Mouse (Mus musculus) stomach, embryonic 16.5 days (tissue): ENCODE measurements around the gene Ncor1. TPM values are rescaled to one million over a fixed set of nuclear protein-coding genes. Genes with fewer than 3 reads are reported as not detected.
"Not testable (repeated sequence)": the region's sequence is repeated elsewhere in the genome, so short reads cannot be mapped to it uniquely, and the experiment has no call there.

Experiments
- ATAC-seq: fragments of 200-750 bp; cut with Nextera tagmentation; 2 replicates; pipeline ENCODE4 v1.8.0; 2017; ENCODE audit warnings: moderate number of reproducible peaks, moderate TSS enrichment; ENCODE audit not compliant: insufficient read depth, low FRiP score
- H3K27ac ChIP-seq: fragments of 300-500 bp; sonication (generic); 2 replicates; pipeline ENCODE4 v1.5.1; 2014; ENCODE audit warnings: low read length
- H3K27me3 ChIP-seq: fragments of 300-500 bp; sonication (generic); 2 replicates; pipeline ENCODE4 v1.6.1; 2014; ENCODE audit warnings: low read length, control low read depth, mixed read lengths; ENCODE audit not compliant: control insufficient read depth, insufficient read depth
- H3K36me3 ChIP-seq: fragments of 300-500 bp; sonication (generic); 2 replicates; pipeline ENCODE4 v1.6.1; 2014; ENCODE audit warnings: low read length; ENCODE audit not compliant: control insufficient read depth, insufficient read depth
- H3K4me1 ChIP-seq: fragments of 300-500 bp; sonication (generic); 2 replicates; pipeline ENCODE4 v1.6.1; 2014; ENCODE audit warnings: low read length, control low read depth, mixed read lengths; ENCODE audit not compliant: control insufficient read depth, insufficient read depth
- H3K4me2 ChIP-seq: fragments of 300-500 bp; sonication (generic); 2 replicates; pipeline ENCODE4 v1.6.1; 2014; ENCODE audit warnings: low read depth, low read length, mixed read lengths
- H3K4me3 ChIP-seq: fragments of 300-500 bp; sonication (generic); replicated peaks from 2 replicates; pipeline ENCODE4 v1.5.1; 2014; ENCODE audit warnings: mild to moderate bottlenecking, low read length
- H3K9ac ChIP-seq: fragments of 300-500 bp; sonication (generic); 2 replicates; pipeline ENCODE4 v1.6.1; 2014; ENCODE audit warnings: low read length
- H3K9me3 ChIP-seq: fragments of 300-500 bp; sonication (generic); replicated peaks from 2 replicates; pipeline ENCODE4 v1.6.1; 2016; ENCODE audit warnings: low read length, control low read depth; ENCODE audit not compliant: control insufficient read depth
- WGBS: fragments of 180-500 bp; shearing (Covaris S2); extraction: QIAGEN DNeasy Blood & Tissue Kit; methylation state at CpG from one replicate; pipeline ENCODE4 v1.1.7; 2014; 5-methylcytosine and 5-hydroxymethylcytosine counted together
- polyA plus RNA-seq: library from polyadenylated mRNA; unstranded; fragments of >200 nt; fragmentation: Nextera tagmentation; extraction: Ambion mirVana; gene quantifications from 2 replicates; pipeline ENCODE4 v1.2.1, GENCODE M21; 2015

Gene Ncor1
- polyA plus RNA-seq, 1 experiment from 2014 or later, result 52.7 TPM

DNA sequence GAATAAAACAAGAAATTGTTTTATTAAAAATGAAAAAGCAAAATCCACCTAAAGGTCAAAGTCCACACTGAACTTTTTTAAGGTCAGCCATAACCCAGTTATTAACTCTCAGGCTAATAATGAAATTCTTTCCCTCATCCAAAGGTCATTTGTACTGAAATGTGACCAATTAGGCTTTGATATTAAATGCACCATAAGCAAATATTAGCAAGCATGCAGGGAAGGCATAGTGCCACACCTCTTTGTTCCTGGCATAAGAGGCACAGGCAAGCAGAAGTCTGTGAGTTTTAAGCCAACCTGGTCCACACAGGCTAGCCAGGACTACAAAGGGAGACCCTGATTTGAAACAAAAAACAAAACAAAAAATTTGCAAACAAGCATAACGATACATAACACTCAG lies 48.7 kb downstream of the Ncor1 start:
- Histone ChIP-seq H3K9me3 (no peaks in the 10 kb centered on the region), H3K4me2 (no peak overlapping the region), H3K36me3 (peaks cover under 1% of the 10 kb centered on the region; the same call in 1 of the 2 replicates), H3K4me3 (no peak overlapping the region), H3K27ac (no peak overlapping the region), H3K4me1 (no peaks in the 10 kb centered on the region), H3K9ac (no peak overlapping the region), H3K27me3 (no peaks in the 10 kb centered on the region)
- WGBS, result 96% methylated on average over 1 of the region's 1 CpGs
- no peak for ATAC-seq

DNA sequence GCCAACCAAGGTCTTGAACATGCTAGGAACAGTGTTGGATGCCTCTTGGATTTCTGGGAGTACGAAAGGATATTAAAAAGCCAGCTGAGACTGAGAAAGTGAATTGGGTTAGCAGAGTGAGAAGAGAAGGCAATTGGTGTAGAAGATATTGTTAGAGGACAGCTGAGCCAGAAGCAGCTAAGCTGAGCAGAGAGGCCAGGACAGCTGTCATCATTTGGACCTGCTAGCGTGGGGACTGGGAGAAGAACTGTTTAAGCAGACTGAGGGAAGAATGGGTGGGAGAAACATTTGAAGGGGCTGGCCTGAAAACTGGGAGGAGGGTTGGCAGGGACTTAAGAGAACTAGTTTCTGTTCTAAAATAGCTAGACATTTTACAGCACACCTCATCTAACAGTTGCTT lies 49.5 kb downstream of the Ncor1 start:
- 92% methylated on average over 2 of the region's 2 CpGs for WGBS
- Histone ChIP-seq H3K9ac (no peak overlapping the region), H3K4me1 (no peaks in the 10 kb centered on the region), H3K4me3 (no peak overlapping the region), H3K36me3 (no peaks in the 10 kb centered on the region), H3K9me3 (no peaks in the 10 kb centered on the region), H3K4me2 (no peak overlapping the region), H3K27me3 (no peaks in the 10 kb centered on the region), H3K27ac (no peak overlapping the region)
- ATAC-seq, result no peak

- 81% methylated on average over 2 of the region's 2 CpGs for whole genome bisulfite sequencing
- no peak for ATAC-seq
These were observed 61.9 kb downstream of the Ncor1 start for GRCm38 (mm10) chr11:62396405-62396804.

DNA sequence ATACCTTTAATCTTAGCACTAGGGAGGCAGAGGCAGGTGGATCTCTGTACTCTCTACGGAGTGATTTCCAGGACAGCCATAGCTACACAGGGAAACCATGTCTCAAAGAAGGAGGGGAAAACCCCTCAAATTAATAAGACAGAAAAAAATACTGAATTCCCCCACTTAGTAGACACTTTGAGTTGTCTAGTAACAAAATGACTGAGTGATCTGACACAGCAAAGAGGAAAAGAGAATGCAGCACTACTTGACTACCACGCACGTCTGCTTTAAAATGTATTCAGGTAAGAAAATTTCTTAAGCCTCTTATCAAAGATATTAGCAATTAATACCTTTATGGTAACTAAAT lies 70.0 kb downstream of the Ncor1 start:
- H3K27ac ChIP-seq, result no peak overlapping the region
- H3K4me1 ChIP-seq, result no peaks in the 10 kb centered on the region
- H3K9me3 ChIP-seq, result no peaks in the 10 kb centered on the region
- H3K36me3 ChIP-seq, result peaks cover 16% of the 10 kb centered on the region; the same call in 1 of the 2 replicates
- no peak overlapping the region for H3K4me2 ChIP-seq
- H3K9ac ChIP-seq, result no peak overlapping the region
- 94% methylated on average over 3 of the region's 3 CpGs for WGBS
- ATAC-seq, result no peak
- H3K27me3 ChIP-seq, result no peaks in the 10 kb centered on the region
- H3K4me3 ChIP-seq, result no peak overlapping the region

More at GRCm38 (mm10) chr11:62396405-62396804, 61.9 kb downstream of the Ncor1 start:
- no peak overlapping the region for H3K9ac ChIP-seq
- no peaks in the 10 kb centered on the region for H3K4me1 ChIP-seq
- H3K9me3 ChIP-seq, result no peaks in the 10 kb centered on the region
- H3K36me3 ChIP-seq, result peaks cover 16% of the 10 kb centered on the region; the same call in 1 of the 2 replicates
- H3K27ac ChIP-seq, result no peak overlapping the region
- H3K27me3 ChIP-seq, result no peaks in the 10 kb centered on the region
- H3K4me3 ChIP-seq, result no peak overlapping the region
- no peak overlapping the region for H3K4me2 ChIP-seq

- Histone ChIP-seq H3K4me2 (no peak overlapping the region), H3K27me3 (no peaks in the 10 kb centered on the region), H3K4me1 (no peaks in the 10 kb centered on the region), H3K27ac (no peak overlapping the region), H3K4me3 (no peak overlapping the region), H3K9ac (no peak overlapping the region), H3K36me3 (peaks cover 16% of the 10 kb centered on the region; the same call in 1 of the 2 replicates), H3K9me3 (no peaks in the 10 kb centered on the region)
- WGBS, result 90% methylated on average over 10 of the region's 10 CpGs
- ATAC-seq, result no peak
These were observed 70.6 kb downstream of the Ncor1 start for GRCm38 (mm10) chr11:62387608-62388330.

DNA sequence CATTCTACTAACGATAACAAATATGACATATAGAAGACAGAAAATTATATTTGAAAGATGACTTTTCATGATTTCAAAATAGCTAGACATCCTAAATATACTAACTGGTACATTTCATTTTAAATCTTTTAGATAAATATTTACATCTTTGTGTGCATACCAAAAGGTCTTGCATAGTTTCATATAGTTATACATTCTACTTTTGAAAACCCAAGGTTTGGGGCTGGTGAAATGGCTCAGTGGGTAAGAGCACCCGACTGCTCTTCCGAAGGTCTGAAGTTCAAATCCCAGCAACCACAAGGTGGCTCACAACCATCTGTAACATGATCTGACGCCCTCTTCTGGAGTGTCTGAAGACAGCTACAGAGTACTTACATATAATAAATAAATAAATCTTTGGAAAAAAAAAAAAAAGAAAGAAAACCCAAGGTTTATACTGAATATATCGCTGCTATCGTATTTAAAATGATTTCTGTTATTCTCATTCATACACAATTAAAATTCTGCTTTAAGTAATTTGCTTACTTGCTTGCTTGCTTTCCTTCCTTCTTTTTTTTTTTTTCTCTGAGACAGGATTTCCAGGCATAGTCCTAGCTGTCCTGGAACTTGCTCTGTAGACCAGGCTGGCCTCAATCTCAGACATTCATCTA lies 81.0 kb downstream of the Ncor1 start:
- not testable (repeated sequence) for H3K4me3 ChIP-seq, H3K4me2 ChIP-seq, H3K4me1 ChIP-seq, H3K27ac ChIP-seq, H3K9ac ChIP-seq, H3K27me3 ChIP-seq, ATAC-seq, H3K9me3 ChIP-seq
- WGBS, result 79% methylated on average over 6 of the region's 6 CpGs
- H3K36me3 ChIP-seq, result peaks cover 26% of the 10 kb centered on the region; the same call in 1 of the 2 replicates

DNA sequence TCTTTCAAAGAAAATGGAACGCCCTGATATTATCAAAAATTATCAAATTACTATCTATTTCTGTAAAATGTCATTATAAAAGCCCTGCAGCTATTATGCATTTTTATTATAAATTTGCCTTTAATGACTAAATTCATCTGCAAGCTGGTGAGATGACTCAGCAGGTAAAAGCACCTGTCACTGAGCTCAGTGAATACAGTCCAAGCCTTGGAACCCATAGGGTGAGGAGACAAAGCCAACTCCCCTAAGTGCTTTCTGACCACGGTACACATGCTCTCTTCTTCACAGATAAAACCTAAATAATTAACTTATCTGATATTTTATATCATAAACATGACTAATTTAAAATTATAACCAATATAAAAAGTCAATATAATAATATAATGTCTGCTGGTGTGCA lies 86.6 kb downstream of the Ncor1 start:
- WGBS, result 86% methylated on average over 2 of the region's 2 CpGs
- Histone ChIP-seq H3K27ac (no peak overlapping the region), H3K4me3 (no peak overlapping the region), H3K9ac (no peak overlapping the region), H3K4me2 (no peak overlapping the region), H3K4me1 (no peaks in the 10 kb centered on the region), H3K36me3 (peaks cover 20% of the 10 kb centered on the region), H3K9me3 (no peaks in the 10 kb centered on the region), H3K27me3 (no peaks in the 10 kb centered on the region)
- no peak for ATAC-seq

- Histone ChIP-seq H3K27me3 (no peaks in the 10 kb centered on the region), H3K27ac (no peak overlapping the region), H3K4me1 (no peaks in the 10 kb centered on the region), H3K4me2 (no peak overlapping the region), H3K36me3 (peaks cover 18% of the 10 kb centered on the region), H3K9me3 (no peaks in the 10 kb centered on the region), H3K4me3 (no peak overlapping the region), H3K9ac (no peak overlapping the region)
- no peak for ATAC-seq
These were observed 88.4 kb downstream of the Ncor1 start for GRCm38 (mm10) chr11:62369924-62370323.

- Histone ChIP-seq H3K4me1 (no peaks in the 10 kb centered on the region), H3K4me2 (no peak overlapping the region), H3K4me3 (no peak overlapping the region), H3K9me3 (no peaks in the 10 kb centered on the region), H3K27ac (no peak overlapping the region), H3K27me3 (no peaks in the 10 kb centered on the region), H3K9ac (no peak overlapping the region), H3K36me3 (peaks cover 12% of the 10 kb centered on the region)
- ATAC-seq, result no peak
- 90% methylated on average over 6 of the region's 6 CpGs for WGBS
These were observed 91.5 kb downstream of the Ncor1 start for GRCm38 (mm10) chr11:62366879-62367278.
